ENCODE assay signal across 8 mouse cellular contexts in the genomic region with DNA sequence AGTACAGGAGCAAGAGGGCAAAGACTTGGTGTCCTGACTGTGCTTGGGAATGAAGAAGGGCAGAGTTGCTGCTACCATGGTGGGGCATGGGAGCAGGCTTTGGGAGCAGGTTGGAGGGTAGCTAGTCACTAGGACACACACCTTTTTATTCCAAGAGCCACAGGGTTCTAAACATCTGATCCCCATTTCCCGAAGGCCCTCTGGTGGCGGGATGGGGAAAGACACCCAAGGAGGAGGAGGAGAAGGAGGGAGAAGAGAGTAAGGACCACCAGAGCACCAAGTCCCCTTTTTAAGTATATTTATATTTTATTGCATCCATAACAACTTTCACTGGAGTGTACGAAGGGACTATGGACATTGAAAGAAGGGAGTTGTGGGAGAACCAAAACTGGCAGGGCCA. TPM values are rescaled to one million over a fixed set of nuclear protein-coding genes. Genes with fewer than 3 reads are reported as not detected.
DNase-seq lines count a peak whose midpoint lies in the region; ATAC-seq and TF ChIP-seq lines count a peak whose summit lies in the region.

No protein-coding gene starts in this region.

- ATAC-seq in activated CD4-positive, CD25-positive, alpha-beta regulatory T cell, adult 4 months: no peak

- TF ChIP-seq CTCF in cortical plate, adult 2 months (IDR thresholded peaks at IDR 0.05; ENCODE audit: extremely low read depth, insufficient read depth, low read length): peak; percentile 59
- peak; percentile 90 for TF ChIP-seq CTCF in layer of hippocampus, adult 2 months (conservative IDR thresholded peaks at IDR 0.05)

- H3K4me1 ChIP-seq in cortical plate, adult 2 months (ENCODE audit: control insufficient read depth, insufficient read depth, low read length): no peaks in the 10 kb centered on the region; the same call in 1 of the 2 replicates

- no peak for TF ChIP-seq POLR2A in cortical plate, adult 2 months (IDR thresholded peaks at IDR 0.05; ENCODE audit: extremely low read depth, insufficient read depth, low read length)

- H3K4me3 ChIP-seq in cortical plate, adult 2 months (ENCODE audit: insufficient read depth, low read length): no peak overlapping the region
- H3K4me3 ChIP-seq in layer of hippocampus, adult 2 months: no peak overlapping the region

- DNase-seq in heart, adult 18-20 months: peak; percentile 7 to 57
- DNase-seq in heart, adult 9 months (ENCODE audit: low spot score in 2 of 2): no peak
- DNase-seq in urinary bladder, adult 2 months (ENCODE audit: low spot score): peak; percentile 29
- DNase-seq in urinary bladder, postnatal 10 days (ENCODE audit: low spot score): no peak
- DNase-seq in layer of hippocampus, adult 2 months (ENCODE audit: low spot score in 2 of 2): peak; percentile 26 to 66
- peak; percentile 50 for DNase-seq in mesoderm, embryonic 11.5 days (ENCODE audit: low read depth, low spot score)

- H3K27ac ChIP-seq in cortical plate, adult 2 months (ENCODE audit: insufficient read depth, low read length): no peak overlapping the region
- H3K27ac ChIP-seq in layer of hippocampus, adult 2 months: no peak overlapping the region

RNA-seq across cellular contexts. Expression of a gene that starts 57.0 kb away (rescaled TPM):
- total RNA-seq in heart, adult 18-20 months (2021): 10 to 100 TPM; 27.1 to 30.2 TPM
- polyA plus RNA-seq in urinary bladder, adult 2 months (2012; rRNA removed): 23.6 and 24.7 TPM in 2 replicates
- 43.6 and 47.8 TPM in 2 replicates for polyA plus RNA-seq in cortical plate, adult 2 months (2012; rRNA removed)
- 100 to 1,000 TPM; 119 to 123 TPM for total RNA-seq in layer of hippocampus, adult 2 months (2021)
- under 1 TPM; 0.07 to 0.10 TPM for polyA plus RNA-seq in activated CD4-positive, CD25-positive, alpha-beta regulatory T cell, adult 4 months (2017; shearing (Covaris generic))

Comparison
In these comparisons a context has a peak if more than half of its experiments do, and no peak if none do; other contexts are left out.
1. DNase-seq: peak in heart, adult 18-20 months (2 of 2), urinary bladder, adult 2 months (single experiment), layer of hippocampus, adult 2 months (2 of 2) and mesoderm, embryonic 11.5 days (single experiment); none in heart, adult 9 months (0 of 2) and urinary bladder, postnatal 10 days (single experiment).
2. RNA of a gene that starts 57.0 kb away (polyA plus RNA-seq): 43.6 to 47.8 TPM in cortical plate, adult 2 months and 23.6 to 24.7 TPM in urinary bladder, adult 2 months; 0.07 to 0.10 TPM in activated CD4-positive, CD25-positive, alpha-beta regulatory T cell, adult 4 months; every median in the first group is over 10 times any median in the second.